Mouse (Mus musculus): ENCODE results near the gene Ube2h.

DNA sequence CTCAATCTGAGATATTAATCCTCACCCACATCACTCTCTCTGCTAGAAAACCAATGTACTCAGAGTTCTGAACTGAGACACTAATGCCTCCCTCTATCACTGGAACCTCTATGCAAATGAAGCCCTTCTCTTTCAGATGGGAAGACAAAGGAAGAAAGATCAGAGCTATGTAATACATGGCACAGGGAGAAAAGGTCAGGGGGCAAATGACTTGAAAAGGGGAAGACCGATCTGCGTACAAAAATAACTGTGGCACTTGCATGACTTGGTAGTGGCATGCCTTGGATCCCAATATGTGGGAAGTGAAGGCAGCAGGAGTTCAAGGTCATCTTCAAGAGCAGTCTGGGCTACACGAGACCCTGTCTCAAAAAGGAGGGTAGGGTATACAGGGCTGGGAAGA is 31.4 kb downstream of the Ube2h start:
- TF ChIP-seq CTCF (IDR thresholded peaks at IDR 0.05; ENCODE audit: low read depth) (no peak), EP300 (IDR thresholded peaks at IDR 0.05; ENCODE audit: low read depth) (no peak)
